Mouse (Mus musculus): ENCODE results near the gene Tmem132d.

GRCm38 (mm10) chr5:128273255-128273654 lies 159.6 kb downstream of the Tmem132d start:
- TF ChIP-seq CTCF (IDR thresholded peaks at IDR 0.05; ENCODE audit: low read depth) = no peak
- no peak for TF ChIP-seq EP300 (IDR thresholded peaks at IDR 0.05; ENCODE audit: low read depth)
